Comparison of ENCODE assay signal across 27 mouse cellular contexts in genomic region chr12:72296552-72296951, GRCm38 (mm10).
"Had no signal": no experiment of that assay in that cellular context is flagged by ENCODE, and none has a peak within 500 bp of the region (broad histone marks: within the 10 kb centered on the region; RNA-seq: fewer than 3 reads in every experiment).

No protein-coding gene starts in this region.

- H3K27me3 ChIP-seq: embryonic facial prominence, embryonic 12.5 days; embryonic facial prominence, embryonic 13.5 days; embryonic facial prominence, embryonic 15.5 days; forebrain, embryonic 12.5 days; forebrain, embryonic 13.5 days; forebrain, embryonic 15.5 days had no signal

- H3K9me3 ChIP-seq: embryonic facial prominence, embryonic 10.5 days; embryonic facial prominence, embryonic 12.5 days; embryonic facial prominence, embryonic 15.5 days; forebrain, embryonic 13.5 days; forebrain, embryonic 15.5 days; heart, embryonic 10.5 days had no signal

- DNase-seq: cerebellum, adult 9-11 months; cerebellum, postnatal 10 days; cerebellum, postnatal 14 days; cerebellum, postnatal 25 days; cerebellum, postnatal 36 days; embryo, embryonic 11 days; forebrain, postnatal 0 days; gastrocnemius, adult 2 months; gastrocnemius, postnatal 10 days; gastrocnemius, postnatal 14 days; gastrocnemius, postnatal 25 days; gastrocnemius, postnatal 36 days; heart, adult 18-20 months; heart, adult 2 months had no signal

- ATAC-seq: forebrain, embryonic 13.5 days; forebrain, embryonic 14.5 days; forebrain, embryonic 15.5 days; forebrain, embryonic 16.5 days; forebrain, postnatal 0 days had no signal

- H3K4me3 ChIP-seq: embryonic facial prominence, embryonic 10.5 days; embryonic facial prominence, embryonic 12.5 days; embryonic facial prominence, embryonic 13.5 days; embryonic facial prominence, embryonic 15.5 days; erythroblast, embryonic 14.5 days; forebrain, embryonic 10.5 days; forebrain, embryonic 12.5 days; forebrain, embryonic 13.5 days; forebrain, embryonic 15.5 days; gastrocnemius, adult 2 months; heart, adult 2 months; heart, embryonic 10.5 days had no signal

- H3K27ac ChIP-seq: embryonic facial prominence, embryonic 10.5 days; embryonic facial prominence, embryonic 12.5 days; embryonic facial prominence, embryonic 13.5 days; embryonic facial prominence, embryonic 15.5 days; forebrain, embryonic 10.5 days; forebrain, embryonic 12.5 days; forebrain, embryonic 13.5 days; forebrain, embryonic 15.5 days; gastrocnemius, adult 2 months; heart, adult 2 months; heart, embryonic 10.5 days had no signal

- H3K9ac ChIP-seq: embryonic facial prominence, embryonic 12.5 days; embryonic facial prominence, embryonic 13.5 days; embryonic facial prominence, embryonic 15.5 days; forebrain, embryonic 12.5 days; forebrain, embryonic 13.5 days; forebrain, embryonic 15.5 days; forebrain, postnatal 0 days had no signal

- H3K4me2 ChIP-seq: embryonic facial prominence, embryonic 12.5 days; embryonic facial prominence, embryonic 13.5 days; embryonic facial prominence, embryonic 15.5 days; forebrain, embryonic 12.5 days; forebrain, embryonic 13.5 days; forebrain, embryonic 15.5 days; heart, embryonic 11.5 days had no signal

- H3K4me1 ChIP-seq: embryonic facial prominence, embryonic 13.5 days; embryonic facial prominence, embryonic 15.5 days; forebrain, embryonic 13.5 days; forebrain, embryonic 15.5 days; heart, embryonic 10.5 days had no signal

- H3K36me3 ChIP-seq: embryonic facial prominence, embryonic 10.5 days; embryonic facial prominence, embryonic 12.5 days; embryonic facial prominence, embryonic 13.5 days; embryonic facial prominence, embryonic 15.5 days; forebrain, embryonic 10.5 days; forebrain, embryonic 12.5 days; forebrain, embryonic 15.5 days; heart, embryonic 10.5 days had no signal
